Mouse (Mus musculus) layer of hippocampus, postnatal 14 days (tissue): ENCODE data around the gene Nploc4. TPM values are rescaled to one million over a fixed set of nuclear protein-coding genes. Genes with fewer than 3 reads are reported as not detected.

Experiments
- DNase-seq, 2 experiments: peaks; one replicate each; pipeline ENCODE4 v3.0.0; 2021 to 2022; ENCODE audit warnings: low spot score in 2 of 2, mixed read lengths in 1 of 2
- long read RNA-seq, 2 experiments: library from polyadenylated mRNA; stranded (forward); transcript quantifications; one replicate each; pipeline ENCODE4 v2.0.0; 2021
- total RNA-seq, 2 experiments: library from RNA; stranded (reverse); gene quantifications; 2 replicates each; pipeline ENCODE4 v1.2.3; 2021

Gene Nploc4
- 10 to 100 TPM; 64.4 to 65.6 TPM for total RNA-seq
- long read RNA-seq, experiment 1, full-length matches to known transcripts, result 41 of 59 reads
- long read RNA-seq, experiment 1, partial matches to known transcripts, result 2 of 59 reads
- long read RNA-seq, experiment 1, other reads (novel, unspliced or antisense), result 16 of 59 reads
- long read RNA-seq, experiment 2, full-length matches to known transcripts, result 39 of 52 reads
- long read RNA-seq, experiment 2, partial matches to known transcripts, result 4 of 52 reads
- long read RNA-seq, experiment 2, other reads (novel, unspliced or antisense), result 9 of 52 reads

DNA sequence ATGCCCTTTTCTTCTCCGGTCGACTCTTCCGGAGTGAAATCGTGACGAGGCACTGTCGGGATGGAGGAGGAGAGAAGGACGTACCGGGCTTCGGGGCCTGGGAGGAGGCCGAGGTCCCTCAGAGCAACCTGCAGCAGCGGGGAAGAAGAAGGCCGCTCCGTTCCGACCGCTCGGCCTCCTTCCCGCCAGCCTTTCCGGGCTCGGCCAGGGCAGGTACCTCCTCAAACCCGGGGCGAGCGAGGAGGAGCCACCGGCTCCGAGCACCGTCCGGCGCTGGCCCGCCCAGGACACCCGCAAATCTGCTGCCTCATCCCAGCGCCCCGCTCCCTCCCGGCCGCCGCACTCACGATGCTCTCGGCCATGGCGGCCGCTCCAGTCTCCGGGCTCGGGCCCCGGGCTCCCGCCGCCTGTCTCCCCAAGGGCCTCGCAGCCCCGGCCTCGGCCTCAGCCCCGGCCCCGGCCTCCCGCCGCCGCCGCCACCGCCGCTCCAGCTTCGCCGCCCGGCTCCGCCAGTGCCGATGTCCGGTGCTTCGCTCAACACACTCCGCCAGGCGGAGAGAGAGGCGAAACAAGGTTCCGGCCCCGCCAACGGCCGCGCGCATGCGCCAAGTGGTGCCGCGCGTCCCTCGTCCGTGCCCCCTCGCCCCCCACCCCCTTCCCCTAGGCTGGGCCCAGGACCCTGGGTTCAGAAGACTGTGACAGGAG is at the start of gene Nploc4:
Gene Nploc4 (minus strand): TSS at position 557 of the 705 bp plus-strand sequence.
- DNase-seq, result peak; percentile 86 to 89

GRCm38 (mm10) chr11:120485251-120485650 is 47.7 kb upstream of the Nploc4 start:
- no peak for DNase-seq

- DNase-seq, result peak; percentile 88 to 93
Observed at GRCm38 (mm10) chr11:120484265-120484981, 46.9 kb upstream of the Nploc4 start, which contains the start of gene Mrpl12. Gene Mrpl12, plus strand, starts transcription at chr11:120484613.

- no peak for DNase-seq
Observed at GRCm38 (mm10) chr11:120483448-120483934, 46.0 kb upstream of the Nploc4 start.

GRCm38 (mm10) chr11:120472052-120472451 is 34.5 kb upstream of the Nploc4 start:
- DNase-seq, result no peak

- no peak for DNase-seq
Observed at GRCm38 (mm10) chr11:120467736-120468092, 30.2 kb upstream of the Nploc4 start.

DNA sequence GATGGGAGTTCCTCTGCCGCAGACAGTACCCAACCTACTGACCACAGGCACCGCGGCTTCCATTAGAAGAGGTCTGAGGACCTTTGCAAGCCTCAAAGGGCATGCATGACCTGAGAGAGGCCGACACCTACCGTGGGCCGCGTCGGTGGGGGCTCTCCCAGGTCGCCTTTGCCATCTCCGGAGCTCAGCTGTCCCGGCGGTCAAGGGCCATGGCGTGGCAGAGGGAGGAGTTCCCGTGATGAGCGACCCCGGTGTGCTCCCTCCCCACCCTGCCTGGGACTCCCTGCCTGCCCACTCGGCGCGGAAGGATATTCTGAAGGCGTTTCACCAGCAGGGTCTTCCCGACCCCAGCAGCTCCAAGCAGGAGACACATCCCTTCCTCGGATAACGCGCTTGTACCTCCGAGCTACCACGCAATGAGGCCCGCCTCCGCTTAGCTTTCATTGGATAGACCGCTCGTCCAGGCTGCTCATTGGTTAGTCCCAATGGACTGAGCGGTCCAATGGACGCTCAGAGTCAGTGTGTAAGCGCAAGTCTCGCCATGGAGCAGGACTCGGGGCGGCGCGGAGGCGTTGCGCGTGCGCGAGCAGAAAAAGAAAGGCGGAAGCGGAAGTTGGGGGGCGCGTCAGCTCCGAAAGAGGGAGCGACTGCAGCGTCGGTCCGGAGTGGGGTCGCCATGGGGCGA is 29.7 kb upstream of the Nploc4 start, which contains the start of gene Arl16:
Gene Arl16 (minus strand): TSS at position 557 of the 685 bp plus-strand sequence.
- peak; percentile 89 to 97 for DNase-seq

- DNase-seq, result no peak
Observed at GRCm38 (mm10) chr11:120465521-120465920, 28.0 kb upstream of the Nploc4 start.

DNA sequence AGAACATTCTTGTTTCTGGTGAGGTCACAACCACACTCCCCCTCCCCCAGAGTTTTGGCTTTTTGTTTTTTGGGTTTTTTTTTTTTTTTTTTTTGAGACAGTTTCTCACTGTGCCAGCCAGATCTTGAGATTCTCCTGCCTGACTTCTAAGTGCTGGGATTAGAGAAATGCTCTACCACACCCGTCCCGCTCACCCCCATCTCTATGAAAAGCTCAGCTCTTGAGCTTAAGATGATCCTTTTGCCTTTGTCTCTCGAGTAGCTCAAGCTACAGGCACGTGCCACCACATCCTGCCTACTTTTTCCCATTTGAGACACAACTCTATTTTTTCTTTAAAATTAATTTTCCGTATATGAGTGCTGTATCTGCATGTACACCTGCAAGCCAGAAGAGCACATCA is 26.9 kb upstream of the Nploc4 start:
- DNase-seq, result no peak

- no peak for DNase-seq
Observed at GRCm38 (mm10) chr11:120463536-120463935, 26.0 kb upstream of the Nploc4 start.

DNA sequence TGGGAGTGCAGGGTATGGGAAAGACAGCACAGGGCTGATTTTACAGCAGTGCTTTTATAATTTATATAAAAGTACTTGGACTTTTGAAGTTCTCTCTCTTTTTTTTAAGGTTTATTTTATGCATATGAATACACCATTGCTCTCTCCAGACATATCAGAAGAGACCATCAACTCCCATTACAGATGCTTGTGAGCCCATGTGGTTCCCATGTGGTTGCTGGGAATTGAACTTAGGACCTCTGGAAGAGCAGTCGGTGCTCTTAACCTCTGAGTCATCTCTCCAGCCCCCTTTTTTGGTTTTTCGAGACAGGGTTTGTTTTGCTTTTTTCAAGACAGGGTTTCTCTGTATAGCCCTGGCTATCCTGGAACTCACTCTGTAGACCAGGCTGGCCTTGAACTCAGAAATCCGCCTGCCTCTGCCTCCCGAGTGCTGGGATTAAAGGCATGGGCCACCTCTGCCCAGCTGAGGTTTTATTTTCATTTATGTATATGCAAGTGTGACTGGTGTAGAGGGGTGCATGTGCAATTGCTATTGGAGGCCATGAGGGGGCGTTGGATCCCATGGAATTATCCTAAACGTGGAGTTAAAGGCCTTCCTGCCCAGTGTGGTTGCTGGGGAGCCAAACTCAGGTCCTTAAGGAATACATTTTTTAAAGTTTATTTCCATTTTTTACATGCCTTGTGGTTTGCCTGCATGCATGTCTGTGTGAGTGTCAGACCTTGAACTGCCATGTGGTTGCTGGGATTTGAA is 21.5 kb upstream of the Nploc4 start:
- no peak for DNase-seq

- peak; percentile 77 to 80 for DNase-seq
Observed at GRCm38 (mm10) chr11:120457772-120458751, 20.6 kb upstream of the Nploc4 start, which contains the start of the genes Oxld1 and Ccdc137. Gene Oxld1, minus strand, starts transcription at chr11:120458068. Gene Ccdc137, plus strand, starts transcription at chr11:120458115.

DNA sequence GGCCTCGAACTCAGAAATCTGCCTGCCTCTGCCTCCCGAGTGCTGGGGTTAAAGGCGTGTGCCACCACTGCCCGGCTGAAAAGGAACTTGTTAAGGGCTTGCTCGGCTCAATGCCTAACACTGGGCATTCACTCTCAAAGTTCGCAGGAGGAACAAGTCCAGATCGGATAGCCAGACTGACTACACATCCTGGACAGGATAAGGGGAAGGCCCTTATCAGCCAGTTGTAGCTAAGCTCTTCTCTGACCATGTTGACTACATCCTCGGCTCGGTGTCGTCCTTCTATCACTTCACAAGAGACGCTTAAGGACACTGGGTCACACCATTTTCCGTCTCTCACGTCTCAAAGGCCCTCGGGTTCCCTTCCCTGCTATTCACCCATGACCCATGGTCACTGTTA is 19.9 kb upstream of the Nploc4 start:
- DNase-seq, result no peak

GRCm38 (mm10) chr11:120455413-120455812 is 17.9 kb upstream of the Nploc4 start:
- no peak for DNase-seq

- DNase-seq, result no peak
Observed at GRCm38 (mm10) chr11:120454965-120455364, 17.5 kb upstream of the Nploc4 start.

DNA sequence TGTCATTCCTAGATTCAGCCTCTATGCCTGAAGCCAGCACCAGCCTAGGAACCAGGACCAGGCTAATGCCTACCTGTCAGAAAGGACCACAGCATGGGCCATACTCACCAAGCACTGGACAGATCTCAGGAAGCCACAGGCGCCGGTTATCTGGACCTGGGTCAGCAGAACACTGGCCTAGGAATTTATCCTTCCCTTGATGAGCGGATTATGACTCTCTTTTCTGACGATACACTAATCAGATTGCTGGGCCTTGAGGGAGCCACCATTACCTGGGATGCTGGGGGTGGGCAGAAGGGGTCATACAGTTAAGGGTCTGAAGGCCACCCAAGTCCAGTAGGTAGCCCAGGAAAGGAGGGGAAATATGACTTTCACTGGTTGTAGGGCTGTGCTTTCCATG is 15.8 kb upstream of the Nploc4 start, which contains the start of gene Pde6g:
Gene Pde6g (minus strand): TSS at position 195 of the 400 bp plus-strand sequence.
- DNase-seq, result no peak

DNA sequence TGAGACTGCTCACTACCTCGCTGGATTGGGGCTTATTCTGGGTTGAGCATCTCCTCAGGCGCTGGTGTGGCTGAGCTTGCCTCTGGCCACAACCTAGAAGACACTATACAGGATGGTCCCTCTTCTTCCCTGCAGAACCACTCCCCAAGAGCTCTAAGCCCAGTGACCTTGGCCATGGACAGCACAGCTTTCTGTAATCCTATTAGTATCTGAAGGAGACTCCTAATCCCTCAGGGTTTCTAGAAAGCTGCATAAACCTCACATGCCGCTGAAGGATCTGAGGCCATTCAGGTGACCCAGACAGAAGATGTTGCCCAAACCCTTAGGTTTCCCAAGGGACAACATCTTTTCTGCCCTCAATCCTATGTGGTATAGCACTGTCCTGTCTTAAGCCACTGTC is 14.7 kb upstream of the Nploc4 start:
- DNase-seq, result no peak

DNA sequence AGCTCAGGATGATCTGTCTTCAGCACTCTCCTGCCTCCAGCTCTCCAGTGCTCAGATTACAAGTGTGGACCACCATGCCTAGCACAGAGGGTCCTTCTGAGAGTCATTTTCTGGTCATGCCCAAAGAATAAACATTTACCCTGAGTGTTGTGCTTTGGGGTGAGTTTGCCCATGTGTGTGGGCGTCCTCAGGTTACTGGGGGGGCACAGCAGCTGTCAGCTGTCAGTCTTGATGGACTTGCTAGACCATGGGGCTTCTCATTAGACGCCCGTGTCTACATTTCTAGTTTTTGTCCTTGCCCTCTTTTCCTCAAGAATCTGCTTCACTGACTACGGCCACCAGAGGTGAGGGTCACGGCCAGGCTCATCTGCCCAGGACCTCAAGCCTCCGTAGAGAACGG is 9.7 kb upstream of the Nploc4 start:
- no peak for DNase-seq

- DNase-seq, result no peak
Observed at GRCm38 (mm10) chr11:120445475-120445874, 8.0 kb upstream of the Nploc4 start.
